ENCODE assay signal across 7 mouse cellular contexts in genomic region chr9:36767203-36768143, GRCm38 (mm10). TPM values are rescaled to one million over a fixed set of nuclear protein-coding genes. Genes with fewer than 3 reads are reported as not detected.
DNase-seq lines count a peak whose midpoint lies in the region; ATAC-seq lines count a peak whose summit lies in the region.

TSS of gene Stt3a (minus strand) at chr9:36767679.

- DNase-seq in adrenal gland, adult 2 months: peak; percentile 99
- peak; percentile 99 for DNase-seq in embryo, embryonic 11.5 days (ENCODE audit: low read depth, low spot score)
- DNase-seq in gastrocnemius, postnatal 36 days: peak; percentile 97 to 99
- peak; percentile 99 to 100 for DNase-seq in left cerebral cortex, postnatal 25 days (ENCODE audit: low spot score in 2 of 2)
- peak; percentile 99 for DNase-seq in midbrain, embryonic 10.5 days (ENCODE audit: low spot score)
- peak; percentile 99 for DNase-seq in right cerebral cortex, postnatal 4 days

- under 1% methylated on average over 60 of the region's 60 CpGs for WGBS in intestine, embryonic 15.5 days
- WGBS in midbrain, embryonic 10.5 days: under 1% methylated on average over 60 of the region's 60 CpGs

- H3K4me2 ChIP-seq in intestine, embryonic 15.5 days (replicated peaks): peak within 1 kb of the TSS; percentile 73

- peak; percentile 100 for ATAC-seq in intestine, embryonic 15.5 days

- H3K27ac ChIP-seq in intestine, embryonic 15.5 days: peak within 1 kb of the TSS; percentile 88
- H3K27ac ChIP-seq in midbrain, embryonic 10.5 days (replicated peaks): peak within 1 kb of the TSS; percentile 86

- H3K9ac ChIP-seq in intestine, embryonic 15.5 days: peak within 1 kb of the TSS; percentile 85

- H3K27me3 ChIP-seq in intestine, embryonic 15.5 days (replicated peaks): no peaks in the 10 kb centered on the region
- no peaks in the 10 kb centered on the region for H3K27me3 ChIP-seq in midbrain, embryonic 10.5 days (ENCODE audit: low read depth, poor library complexity, severe bottlenecking)

- H3K4me1 ChIP-seq in intestine, embryonic 15.5 days (replicated peaks): 0 out of 2 replicates have a peak, but pooled peaks cover 4% of the 10 kb centered on the region
- peaks cover 18% of the 10 kb centered on the region for H3K4me1 ChIP-seq in midbrain, embryonic 10.5 days

- H3K36me3 ChIP-seq in intestine, embryonic 15.5 days: peaks cover 6% of the 10 kb centered on the region; the same call in 1 of the 2 replicates
- peaks cover 29% of the 10 kb centered on the region for H3K36me3 ChIP-seq in midbrain, embryonic 10.5 days

- H3K9me3 ChIP-seq in intestine, embryonic 15.5 days: no peaks in the 10 kb centered on the region
- no peaks in the 10 kb centered on the region for H3K9me3 ChIP-seq in midbrain, embryonic 10.5 days (replicated peaks)

- H3K4me3 ChIP-seq in intestine, embryonic 15.5 days (replicated peaks): peak within 1 kb of the TSS; percentile 96
- H3K4me3 ChIP-seq in midbrain, embryonic 10.5 days: peak within 1 kb of the TSS; percentile 82

- intact Hi-C loops in gastrocnemius, postnatal 36 days (cut with DNase I): no loop called here
- intact Hi-C loops in left cerebral cortex, postnatal 25 days (cut with DNase I): loop anchor here (2.0 kb wide), 1 partner anchor 41 kb away; the partner anchor contains the start of gene Chek1

RNA-seq across cellular contexts. Expression of gene Stt3a, which starts in this region (rescaled TPM):
- total RNA-seq in adrenal gland, adult 2 months (2021): 100 to 1,000 TPM; 260 to 267 TPM
- polyA plus RNA-seq in adrenal gland, adult 2 months (2012; rRNA removed): 68.6 and 107 TPM in 2 replicates
- 10 to 100 TPM; 36.2 to 42.6 TPM for total RNA-seq in gastrocnemius, postnatal 36 days (2021)
- 313 and 370 TPM in 2 replicates for polyA plus RNA-seq in intestine, embryonic 15.5 days (2015; fragmentation: Nextera tagmentation; extraction: Ambion mirVana)
- total RNA-seq in left cerebral cortex, postnatal 25 days (2021): 10 to 100 TPM; 73.8 to 75.8 TPM
- polyA plus RNA-seq in midbrain, embryonic 10.5 days (2016; fragmentation: Nextera tagmentation; extraction: Ambion mirVana): 160 and 167 TPM in 2 replicates

Comparison
In these comparisons a context has a peak if more than half of its experiments do, and no peak if none do; other contexts are left out.
1. Peak in every context shown above with its lines: DNase-seq, ATAC-seq, H3K4me3 ChIP-seq and H3K27ac ChIP-seq.